Mouse (Mus musculus) bone marrow, adult 2 months (tissue): ENCODE measurements around the gene Sh2d4b. TPM values are rescaled to one million over a fixed set of nuclear protein-coding genes. Genes with fewer than 3 reads are reported as not detected.

Source experiments
- H3K27ac ChIP-seq: fragments of 200-500 bp; 2 replicates; pipeline ENCODE4 v1.5.1; 2012; ENCODE audit warnings: low read depth, mild to moderate bottlenecking, control low read depth, inconsistent platforms, low read length; ENCODE audit not compliant: control insufficient read depth, poor library complexity, insufficient read depth
- H3K4me1 ChIP-seq: fragments of 200-500 bp; 2 replicates; pipeline ENCODE4 v1.6.1; 2011; ENCODE audit warnings: low read length; ENCODE audit not compliant: control insufficient read depth, insufficient read depth
- H3K4me3 ChIP-seq: fragments of 200-500 bp; replicated peaks from 2 replicates; pipeline ENCODE3; 2011; ENCODE audit warnings: mild to moderate bottlenecking, low read depth, low read length, control low read depth; ENCODE audit not compliant: control insufficient read depth
- CTCF ChIP-seq: fragments of 200-500 bp; IDR thresholded peaks from 2 replicates; pipeline ENCODE4 v1.5.1; 2011; ENCODE audit warnings: low read length, control low read depth; ENCODE audit not compliant: control insufficient read depth, insufficient read depth
- POLR2A ChIP-seq: fragments of 200-500 bp; IDR thresholded peaks from 2 replicates; pipeline ENCODE4 v1.6.1; 2011; ENCODE audit warnings: low read depth, mild to moderate bottlenecking, control low read depth, low read length, borderline replicate concordance; ENCODE audit not compliant: control insufficient read depth
- WGBS: fragments of 180-500 bp; shearing (Covaris S2); methylation state at CpG from one replicate; pipeline ENCODE4 v1.1.7; 2018; 5-methylcytosine and 5-hydroxymethylcytosine counted together
- polyA plus RNA-seq: library from polyadenylated mRNA; stranded (reverse); fragments of >200 nt; gene quantifications from 2 replicates; pipeline ENCODE4 v1.2.4, GENCODE M21; 2011; ENCODE audit warnings: low replicate concordance; ENCODE audit not compliant: missing spikeins, insufficient read depth, insufficient read length

Gene Sh2d4b
- polyA plus RNA-seq, 1 experiment = 3.5 TPM

DNA sequence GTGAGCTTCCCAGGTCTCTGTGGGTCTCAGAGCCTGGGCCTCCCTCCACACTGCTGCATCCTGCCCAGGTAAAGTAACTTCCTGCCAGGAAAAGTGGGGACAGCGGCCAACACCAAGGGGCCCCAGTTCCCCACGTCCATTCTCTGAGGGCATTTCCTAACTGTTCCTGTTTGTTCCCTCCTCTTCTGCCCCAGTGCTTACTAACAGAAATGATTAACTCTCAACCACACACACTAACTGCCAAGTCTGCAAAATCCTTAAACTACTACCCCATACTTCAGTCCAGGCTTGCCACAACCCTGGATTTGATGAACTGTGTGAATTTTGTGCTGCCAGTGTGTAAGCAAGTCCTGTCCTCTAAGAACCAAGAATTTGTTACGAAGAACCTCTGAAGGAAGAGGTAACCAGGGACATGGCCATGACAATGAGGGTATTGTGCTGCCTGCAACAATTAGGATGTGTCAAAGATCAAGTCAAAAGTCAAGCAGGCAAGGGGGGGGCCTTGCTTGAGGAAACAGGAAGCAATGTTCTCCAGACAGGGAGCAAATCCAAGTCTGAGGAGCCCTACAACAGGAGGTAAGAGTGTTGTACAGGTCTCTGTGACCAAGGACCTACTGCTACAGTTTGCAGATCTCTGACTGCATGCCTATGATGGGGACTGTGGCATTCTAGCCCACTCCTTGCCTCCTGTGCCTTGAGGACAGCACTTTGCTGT is 38.2 kb upstream of the Sh2d4b start:
- peaks cover 30% of the 10 kb centered on the region for H3K4me1 ChIP-seq
- 23% methylated on average over 3 of the region's 3 CpGs for WGBS
- no peak overlapping the region for H3K4me3 ChIP-seq
- peak overlapping the region; percentile 16; the same call in 1 of the 2 replicates for H3K27ac ChIP-seq
- TF ChIP-seq CTCF (no peak), POLR2A (no peak)

DNA sequence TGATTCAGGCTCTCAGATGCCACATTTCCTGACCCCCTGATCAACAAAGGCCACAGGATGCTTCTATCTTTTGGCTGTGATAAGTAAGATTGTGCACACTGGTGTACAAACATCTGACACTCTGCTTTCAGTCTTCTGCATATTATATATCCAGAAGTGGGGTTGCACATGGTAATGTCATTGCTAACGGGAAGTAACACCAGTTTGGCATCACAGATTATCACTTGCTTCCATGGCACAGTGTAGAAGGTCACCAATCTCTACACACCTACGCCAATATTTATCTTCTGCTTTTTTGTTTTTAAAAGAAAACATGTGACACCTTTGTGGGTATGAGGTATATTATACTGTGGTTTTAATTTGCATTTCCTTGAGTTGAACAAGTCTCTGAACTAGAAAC is 36.9 kb upstream of the Sh2d4b start:
- no peak overlapping the region for H3K27ac ChIP-seq
- WGBS = 38% methylated on average over 2 of the region's 2 CpGs
- H3K4me3 ChIP-seq = no peak overlapping the region
- H3K4me1 ChIP-seq = peaks cover 21% of the 10 kb centered on the region; the same call in 1 of the 2 replicates
- TF ChIP-seq POLR2A (no peak), CTCF (no peak)

DNA sequence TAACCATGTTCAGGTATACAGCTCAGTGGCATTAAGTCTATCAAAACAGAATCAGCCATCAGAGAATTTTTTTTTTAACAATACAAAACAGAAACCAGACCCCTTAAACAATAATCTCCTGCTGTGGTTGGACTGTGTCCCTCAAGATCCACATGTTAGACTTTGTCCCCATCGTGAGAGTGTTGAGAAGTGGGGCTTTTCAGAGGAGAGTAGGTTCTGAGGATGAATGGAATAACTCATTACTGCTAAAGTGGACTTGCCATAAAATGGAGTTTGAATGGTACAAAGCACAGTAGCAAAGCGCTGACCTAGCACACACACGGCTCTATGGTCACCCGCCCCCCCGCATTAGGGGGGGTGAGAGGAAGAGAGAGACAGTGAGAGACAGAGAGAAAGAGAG is 35.8 kb upstream of the Sh2d4b start:
- H3K4me3 ChIP-seq = no peak overlapping the region
- no peak for TF ChIP-seq POLR2A
- no peak for TF ChIP-seq CTCF
- H3K4me1 ChIP-seq = peaks cover 24% of the 10 kb centered on the region
- H3K27ac ChIP-seq = no peak overlapping the region
- WGBS = 46% methylated on average over 5 of the region's 5 CpGs

DNA sequence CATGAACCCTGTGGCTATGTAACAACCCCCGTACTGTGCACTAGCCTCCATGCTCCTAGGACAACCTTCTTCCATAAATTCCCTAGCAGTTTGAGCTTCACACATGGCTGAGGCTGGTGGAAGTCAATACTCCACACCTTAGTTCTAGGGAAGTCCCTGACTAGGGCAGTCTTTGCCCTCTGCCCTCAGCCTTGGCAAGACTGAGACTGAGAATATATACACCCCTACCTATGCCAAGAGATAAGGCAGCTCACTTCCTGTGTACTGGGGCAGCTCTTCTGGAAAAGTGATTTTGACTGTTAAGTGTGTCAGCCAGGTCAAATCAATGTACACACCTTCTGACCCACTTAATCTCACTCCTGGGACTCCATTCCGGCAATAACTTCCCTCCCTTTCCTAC is 34.0 kb upstream of the Sh2d4b start:
- H3K27ac ChIP-seq = no peak overlapping the region
- 61% methylated on average over 2 of the region's 2 CpGs for WGBS
- no peak for TF ChIP-seq POLR2A
- H3K4me1 ChIP-seq = peaks cover 22% of the 10 kb centered on the region
- no peak overlapping the region for H3K4me3 ChIP-seq

DNA sequence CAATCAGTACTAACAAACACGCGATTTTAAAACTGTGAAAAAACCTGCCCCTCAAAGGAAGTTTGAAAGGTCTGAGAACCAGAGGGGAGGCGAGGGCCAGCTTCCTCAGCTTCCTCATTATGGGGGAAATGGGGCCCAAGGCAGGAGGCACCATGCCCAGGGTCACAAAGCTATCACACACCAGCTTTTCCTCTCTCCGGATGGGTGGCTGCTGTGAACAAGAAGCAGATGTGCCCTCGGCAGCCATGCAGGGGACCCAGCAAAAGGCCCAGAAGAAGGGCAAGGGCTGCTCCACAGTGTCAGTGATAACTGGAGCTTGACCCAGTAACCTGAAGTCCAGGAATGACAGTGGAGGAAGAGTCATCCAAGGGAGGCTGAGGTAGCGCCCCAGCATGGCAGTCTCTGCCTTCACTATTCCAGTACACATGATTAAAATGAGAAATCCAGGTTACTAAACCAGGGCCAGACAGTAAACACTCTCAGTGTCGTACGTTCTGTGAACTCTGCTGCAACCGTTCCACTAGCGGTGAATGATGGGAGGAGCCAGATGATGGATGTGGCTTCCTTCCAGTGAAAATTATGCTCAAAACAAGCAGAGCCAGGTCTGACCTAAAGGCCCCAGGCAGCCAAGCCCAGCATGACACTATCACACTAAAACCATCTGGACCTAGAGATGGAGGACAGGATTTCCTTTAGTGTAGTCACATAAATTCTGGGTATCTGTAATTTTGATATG is 31.5 kb upstream of the Sh2d4b start:
- TF ChIP-seq POLR2A (no peak), CTCF (0 out of 2 replicates have a peak, but pooled peaks have one; percentile 4)
- WGBS = 6% methylated on average over 10 of the region's 10 CpGs
- peak overlapping the region; percentile 84 for H3K27ac ChIP-seq
- H3K4me1 ChIP-seq = peaks cover 25% of the 10 kb centered on the region
- no peak overlapping the region for H3K4me3 ChIP-seq

DNA sequence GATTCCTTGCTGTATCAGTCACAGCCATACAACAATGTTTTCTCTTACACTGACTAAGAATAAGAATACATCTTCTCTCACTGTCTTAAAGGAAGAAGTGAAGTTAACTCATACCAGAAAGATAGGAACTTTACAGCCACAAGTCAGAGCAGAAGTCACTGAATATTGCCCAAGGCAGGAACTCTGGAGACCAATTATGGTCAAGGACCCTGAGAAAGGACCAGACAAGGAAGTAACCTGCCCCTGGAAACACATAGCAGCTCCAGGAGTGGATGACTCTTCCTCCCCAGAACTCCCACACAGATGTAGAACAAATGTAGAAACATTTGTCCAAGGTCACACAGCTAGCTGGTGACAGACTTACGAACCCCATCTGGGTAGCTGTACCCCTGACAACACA is 28.2 kb upstream of the Sh2d4b start:
- peaks cover 26% of the 10 kb centered on the region for H3K4me1 ChIP-seq
- H3K27ac ChIP-seq = peak overlapping the region; percentile 47; the same call in 1 of the 2 replicates
- WGBS = 58% methylated on average over 1 of the region's 1 CpGs
- no peak for TF ChIP-seq POLR2A
- TF ChIP-seq CTCF = no peak
- H3K4me3 ChIP-seq = no peak overlapping the region

DNA sequence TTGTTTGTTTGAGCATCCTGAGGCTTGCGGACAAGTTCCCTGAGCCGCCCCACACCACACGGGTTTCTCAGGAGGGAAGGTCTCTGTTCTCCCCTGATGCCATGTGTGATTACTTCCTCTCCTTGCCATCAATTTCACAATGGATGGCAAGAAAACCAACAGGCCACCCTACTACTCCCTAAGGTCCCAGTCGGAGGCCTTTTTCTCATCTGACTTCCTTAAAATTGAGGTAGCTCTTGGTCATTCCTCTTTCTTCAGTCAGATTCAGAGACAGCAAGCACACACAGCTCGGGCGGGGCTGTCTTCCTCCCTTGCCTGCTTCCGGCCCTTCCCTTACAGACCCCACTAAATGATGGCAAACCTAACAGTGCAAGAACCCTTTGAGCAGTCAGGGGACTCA is 26.5 kb upstream of the Sh2d4b start:
- Histone ChIP-seq H3K4me1 (peaks cover 22% of the 10 kb centered on the region), H3K4me3 (no peak overlapping the region), H3K27ac (peak overlapping the region; percentile 38; the same call in 1 of the 2 replicates)
- 23% methylated on average over 7 of the region's 7 CpGs for WGBS
- TF ChIP-seq CTCF (no peak), POLR2A (no peak)

DNA sequence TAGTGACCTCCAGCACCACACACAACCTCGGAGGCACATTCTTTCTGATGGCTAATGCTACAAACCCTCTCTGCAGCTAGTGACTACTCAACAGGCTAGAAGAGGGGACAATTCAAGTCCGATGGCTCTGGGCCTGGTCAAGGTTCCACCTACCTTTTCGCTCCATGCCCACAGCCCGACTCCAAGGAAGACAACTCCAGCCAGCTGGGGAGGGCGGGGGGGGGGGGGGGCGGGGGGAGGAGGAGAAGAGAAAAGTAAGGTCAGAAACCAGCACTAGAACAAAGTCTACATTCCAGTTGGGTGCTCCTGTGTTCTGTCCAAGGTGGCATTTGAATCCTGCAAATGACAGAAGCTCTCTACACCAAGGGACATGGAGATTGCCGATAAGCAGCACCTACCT is 25.4 kb upstream of the Sh2d4b start:
- Histone ChIP-seq H3K4me3 (no peak overlapping the region), H3K4me1 (peaks cover 17% of the 10 kb centered on the region), H3K27ac (no peak overlapping the region)
- 58% methylated on average over 7 of the region's 7 CpGs for WGBS
- no peak for TF ChIP-seq CTCF
- no peak for TF ChIP-seq POLR2A
